Mouse (Mus musculus): ENCODE measurements at regions not wholly inside any gene's neighbourhood (a gene's known extent, or its start where the extent isn't known, plus 50 kb on each side); places are given as distances from the start of the nearest gene placed in this dataset.
A peak's percentile ranks its signal among the peaks of the same experiment; 100 is the strongest.

DNA sequence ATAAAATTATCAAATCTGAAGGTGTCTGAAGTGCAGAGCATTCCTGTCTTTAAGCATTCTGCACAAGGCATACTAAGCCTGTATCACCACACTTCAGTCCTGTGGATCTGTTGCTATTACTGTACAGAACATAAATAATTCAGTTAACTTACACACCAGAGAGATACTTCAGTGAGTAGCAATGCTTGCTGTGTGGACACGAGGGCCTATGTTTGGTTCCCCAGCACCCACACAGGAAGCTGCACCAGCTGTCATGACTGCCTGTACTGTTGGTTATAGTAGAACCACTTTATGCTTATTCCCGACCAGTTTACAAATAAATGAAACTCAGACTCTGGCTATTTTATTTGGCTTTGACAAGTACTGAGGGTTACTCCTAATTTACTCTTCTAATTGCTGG is 271.7 kb downstream of the Slc30a10 start:
- no peak for DNase-seq (ENCODE audit: low read depth)

DNA sequence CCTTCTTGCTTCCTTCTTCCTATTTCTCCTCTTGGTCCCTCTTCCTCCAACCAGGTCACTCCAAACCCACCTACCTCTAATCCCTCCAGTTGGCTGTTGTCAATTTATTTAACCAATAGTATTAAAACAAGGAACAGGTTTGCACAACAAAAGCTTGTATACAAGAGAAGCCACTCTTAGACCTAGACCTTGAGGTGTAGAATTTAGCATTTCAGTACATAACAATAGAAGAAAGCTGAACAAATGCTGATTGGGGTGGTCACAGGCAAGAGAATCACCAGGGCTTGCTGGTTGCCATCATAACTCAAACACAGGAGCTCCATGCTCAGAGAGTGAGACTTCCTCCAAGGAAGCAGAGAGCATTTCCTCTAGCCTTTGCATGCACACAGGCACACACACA is 272.2 kb downstream of the Slc30a10 start:
- DNase-seq (ENCODE audit: low read depth): no peak

DNA sequence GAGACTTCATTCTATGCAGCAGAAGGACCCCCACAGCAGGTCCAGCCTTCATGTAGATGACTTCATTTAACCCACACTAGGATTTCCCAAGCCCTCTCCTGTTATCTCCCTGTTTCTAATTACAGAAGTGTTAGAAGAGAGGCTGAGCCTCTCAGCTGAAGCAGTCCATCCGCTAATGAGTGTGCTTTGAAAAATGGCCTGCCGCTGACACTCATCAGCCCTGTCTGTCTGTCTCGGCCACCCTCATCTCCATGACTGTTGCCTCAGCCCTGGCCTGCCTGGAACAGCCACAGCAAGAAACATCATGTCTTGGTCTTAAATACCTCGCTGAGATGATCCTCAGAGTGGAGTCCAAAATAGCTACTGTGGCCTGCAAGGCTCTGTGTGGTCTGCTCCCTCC is 273.1 kb downstream of the Slc30a10 start:
- no peak for DNase-seq (ENCODE audit: low read depth)

DNA sequence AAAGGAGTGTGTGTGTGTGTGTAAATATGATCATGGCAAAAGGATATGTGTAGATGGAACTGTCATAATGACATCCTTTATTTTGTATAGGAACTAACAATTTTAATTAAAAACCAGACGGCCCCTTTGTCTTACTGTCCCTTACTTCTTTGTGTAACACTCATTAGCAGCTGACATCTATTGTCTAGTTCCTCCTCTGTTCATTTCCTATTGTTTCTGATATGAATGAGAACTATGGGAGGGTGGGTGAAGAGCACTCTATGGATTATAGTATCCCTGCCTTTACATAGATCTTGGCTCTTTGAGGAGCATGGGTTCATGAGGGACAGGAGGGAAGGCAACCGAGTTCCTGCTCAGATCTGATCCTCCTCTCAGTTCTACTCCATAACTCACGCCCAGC is 273.8 kb downstream of the Slc30a10 start:
- DNase-seq (ENCODE audit: low read depth): no peak

DNA sequence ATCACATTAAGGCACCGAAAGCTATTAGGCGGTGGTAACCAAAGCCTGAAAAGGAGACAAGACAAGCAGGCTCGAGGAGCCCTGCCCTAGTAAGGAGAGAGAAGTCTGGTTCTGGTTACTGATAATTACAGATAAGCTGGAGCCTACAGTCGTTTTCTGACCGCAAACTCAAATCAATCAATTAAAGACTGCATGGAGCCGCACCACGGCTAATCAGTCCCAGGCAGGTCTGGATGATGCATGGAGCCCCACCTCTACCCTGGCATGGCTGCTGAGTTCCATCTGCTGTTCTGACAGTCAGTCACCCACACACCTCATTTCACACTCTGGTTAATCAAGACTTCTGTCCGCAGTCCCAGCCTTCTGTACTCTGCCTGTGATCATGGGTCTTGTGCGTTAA is 276.4 kb downstream of the Slc30a10 start:
- no peak for DNase-seq (ENCODE audit: low read depth)

DNA sequence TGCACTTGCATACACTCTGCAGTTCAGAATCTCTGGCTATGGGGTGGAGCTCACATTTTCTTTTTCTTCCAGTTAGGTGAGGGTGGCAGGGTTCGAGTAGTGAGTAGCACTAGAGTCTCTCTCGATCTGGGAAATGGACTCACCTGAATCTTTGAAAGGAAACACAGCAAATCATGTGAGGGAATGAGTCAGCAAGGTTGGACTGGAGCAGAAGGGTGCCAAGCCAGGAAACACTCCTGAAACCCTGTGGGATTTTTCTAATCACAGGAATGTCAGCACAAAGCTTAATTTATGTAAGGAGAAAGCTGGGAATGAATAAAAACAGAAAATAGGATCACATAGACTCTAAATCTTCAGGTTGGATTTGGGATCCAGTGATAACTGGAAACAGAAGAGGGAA is 282.1 kb downstream of the Slc30a10 start:
- DNase-seq (ENCODE audit: low read depth): no peak

DNA sequence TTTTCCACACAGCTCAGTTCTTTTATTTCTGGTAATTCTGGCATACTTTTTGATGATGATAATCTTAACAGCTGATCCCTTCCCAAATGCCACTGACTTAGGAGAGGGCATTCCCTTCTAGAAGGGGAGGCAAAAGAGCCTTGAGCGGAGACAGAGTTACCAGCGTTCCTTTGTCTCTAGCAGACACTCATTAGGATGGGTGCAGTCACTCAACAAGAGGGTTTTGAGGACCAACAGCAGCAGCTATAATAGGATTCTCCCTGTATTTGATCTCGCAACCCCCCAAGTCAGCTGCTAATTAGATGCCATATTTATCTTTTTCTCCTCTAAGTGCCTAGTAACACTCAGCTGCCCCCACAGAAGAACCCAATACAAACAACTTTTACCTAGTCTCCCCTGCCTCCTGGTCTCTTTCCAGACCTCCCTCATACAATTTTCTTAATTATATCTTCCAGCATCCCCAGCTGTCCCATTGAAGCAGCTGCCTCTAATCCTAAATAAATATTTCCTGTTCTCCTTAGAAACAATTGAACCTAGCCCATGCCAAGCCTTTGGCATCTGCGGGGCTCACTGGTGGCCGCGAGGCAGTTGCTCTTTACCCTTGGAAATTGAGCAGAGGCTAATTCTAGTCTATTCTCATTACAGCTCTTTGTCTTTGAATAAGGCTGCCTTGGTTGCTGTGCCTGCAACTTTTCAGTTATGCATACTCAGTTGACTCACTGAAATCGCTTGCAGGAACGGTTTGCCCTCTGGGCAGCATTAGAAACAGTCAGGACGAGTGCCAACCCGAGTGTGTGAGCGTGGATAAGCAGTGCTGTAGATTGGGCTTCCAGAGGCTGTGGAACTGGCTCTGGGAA is 286.6 kb downstream of the Slc30a10 start:
- DNase-seq (ENCODE audit: low read depth): peak; percentile 41

DNA sequence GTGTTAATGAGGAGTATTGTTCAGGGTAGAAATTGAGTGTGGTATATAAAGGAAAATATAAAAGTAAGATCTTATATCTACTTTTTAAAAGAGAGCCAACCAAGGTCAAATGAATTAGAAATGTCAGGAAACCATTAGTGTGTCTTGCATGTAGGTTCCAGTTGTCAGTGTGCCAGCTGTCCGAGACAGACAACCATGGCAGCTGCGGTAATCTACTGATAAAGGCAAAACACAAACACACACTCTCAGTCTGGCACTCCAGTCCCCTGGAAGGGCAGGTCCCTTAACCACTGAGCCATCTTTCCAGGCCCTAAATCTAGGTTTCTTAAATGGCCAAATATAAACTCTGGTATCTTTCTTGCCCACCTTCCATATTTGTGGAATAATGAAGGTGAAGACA is 294.6 kb downstream of the Slc30a10 start:
- no peak for DNase-seq (ENCODE audit: low read depth)

DNA sequence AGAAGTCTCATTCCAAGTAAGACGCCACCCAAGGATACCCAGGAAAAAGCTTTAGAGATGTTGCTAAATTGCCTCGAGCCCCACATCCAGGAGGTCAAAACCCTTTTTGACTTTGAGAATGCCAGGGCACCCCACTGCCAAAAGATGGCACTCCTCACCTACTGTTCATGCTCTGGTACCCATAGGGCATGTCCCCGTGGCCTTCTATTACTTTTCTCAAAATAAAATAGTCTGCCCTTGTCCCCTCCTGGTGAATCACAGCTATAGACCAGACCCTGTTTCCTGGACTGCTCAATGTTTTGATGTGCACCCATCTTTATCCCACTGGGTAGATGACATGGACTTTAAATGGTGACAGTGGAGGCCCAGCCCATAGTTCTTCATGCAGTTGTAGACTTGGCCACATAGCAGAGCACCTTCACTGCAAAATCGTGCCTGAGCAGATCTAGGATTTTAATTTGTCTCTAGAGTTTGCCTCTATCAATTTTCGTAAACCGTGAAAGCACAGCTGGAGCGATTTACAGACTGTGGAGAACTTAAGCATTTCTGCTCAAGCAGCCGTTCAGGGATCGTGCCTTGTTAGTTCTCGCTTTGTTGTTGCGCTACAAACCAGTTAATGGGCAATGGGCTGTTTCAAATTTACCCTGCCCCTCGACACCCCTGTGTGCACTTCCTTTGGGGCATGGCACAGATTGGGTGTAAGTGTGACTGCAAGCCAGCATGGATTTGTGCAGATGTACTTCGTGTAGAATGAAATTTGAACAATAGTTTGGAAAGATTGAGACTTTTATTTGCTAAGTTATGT is 300.0 kb downstream of the Slc30a10 start:
- no peak for DNase-seq (ENCODE audit: low read depth)

DNA sequence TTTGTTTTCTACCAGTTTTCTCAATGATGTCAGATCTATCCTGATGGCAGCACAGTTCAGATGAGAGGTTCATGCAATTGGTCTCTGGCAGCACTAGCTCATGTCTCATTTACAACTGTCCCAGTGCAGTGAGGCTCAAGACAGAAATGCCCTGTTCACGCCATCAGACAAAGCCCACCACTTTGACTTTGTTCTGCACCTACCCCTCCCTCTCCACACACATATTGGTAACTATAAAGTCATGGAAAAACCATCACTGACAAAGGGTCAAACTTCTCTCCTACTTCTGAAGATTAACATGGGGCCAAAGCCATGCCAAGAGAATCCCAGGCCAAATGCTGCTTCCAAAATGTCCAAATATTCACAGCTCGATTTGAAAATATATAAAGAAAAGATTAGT is 302.7 kb downstream of the Slc30a10 start:
- DNase-seq (ENCODE audit: low read depth): no peak

DNA sequence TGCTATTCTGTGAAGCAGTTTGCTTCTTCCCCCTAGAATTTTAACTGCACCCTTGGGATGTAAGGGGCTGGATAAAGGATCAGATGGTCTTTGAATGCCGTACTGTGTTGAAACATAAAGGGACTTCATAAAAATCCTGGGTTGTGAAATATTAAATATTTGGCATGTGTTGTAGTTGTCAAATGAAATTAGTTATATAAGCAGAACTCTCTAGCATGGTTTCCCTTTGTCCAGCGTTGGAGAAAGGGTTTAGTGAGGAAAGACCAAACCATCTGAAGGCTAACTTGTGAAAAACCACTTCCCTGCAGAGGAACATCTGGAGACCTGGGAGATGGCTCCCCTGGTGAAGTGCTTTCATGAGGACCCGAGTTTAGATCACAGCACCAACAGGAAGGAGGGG is 319.6 kb downstream of the Slc30a10 start:
- peak; percentile 51 for DNase-seq (ENCODE audit: low read depth)

DNA sequence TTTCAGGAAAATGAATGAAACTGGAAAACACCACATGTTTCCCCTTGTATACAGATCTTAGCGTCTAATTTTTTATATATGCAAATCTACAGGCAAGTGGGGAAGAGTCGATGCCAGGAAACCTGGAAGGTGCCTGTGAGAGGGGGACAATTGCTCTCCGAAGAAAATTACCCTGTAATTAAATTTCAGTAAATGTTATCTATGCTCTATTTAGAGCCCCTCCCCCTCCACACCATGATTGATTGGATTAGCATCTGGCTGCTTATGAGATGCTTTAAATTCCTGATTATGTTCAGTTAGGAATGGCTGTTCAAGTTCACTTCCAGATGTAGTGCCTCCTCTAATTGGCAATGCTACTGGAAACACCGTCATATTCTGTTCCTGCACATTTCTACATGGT is 325.0 kb downstream of the Slc30a10 start:
- DNase-seq (ENCODE audit: low read depth): no peak

DNA sequence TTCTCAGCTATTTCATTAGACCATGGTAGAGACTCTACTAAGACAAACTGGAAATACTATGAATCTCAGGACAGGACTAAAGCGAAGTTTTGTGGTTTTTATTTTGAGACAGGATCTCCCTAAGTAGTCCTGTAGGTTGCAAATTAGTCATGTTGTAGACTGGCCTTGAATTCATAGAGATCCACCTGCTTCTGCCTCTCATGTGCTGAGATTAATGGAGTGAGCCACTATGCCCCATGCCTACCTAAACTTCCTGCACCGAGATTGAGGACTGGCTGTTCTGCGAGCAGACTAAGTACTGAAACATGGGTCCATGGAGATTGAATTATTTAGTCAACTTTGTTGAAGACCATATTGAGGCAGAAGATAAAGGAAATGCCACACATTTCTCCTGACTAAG is 315.0 kb downstream of the Lyplal1 start:
- no peak for DNase-seq (ENCODE audit: low read depth)

DNA sequence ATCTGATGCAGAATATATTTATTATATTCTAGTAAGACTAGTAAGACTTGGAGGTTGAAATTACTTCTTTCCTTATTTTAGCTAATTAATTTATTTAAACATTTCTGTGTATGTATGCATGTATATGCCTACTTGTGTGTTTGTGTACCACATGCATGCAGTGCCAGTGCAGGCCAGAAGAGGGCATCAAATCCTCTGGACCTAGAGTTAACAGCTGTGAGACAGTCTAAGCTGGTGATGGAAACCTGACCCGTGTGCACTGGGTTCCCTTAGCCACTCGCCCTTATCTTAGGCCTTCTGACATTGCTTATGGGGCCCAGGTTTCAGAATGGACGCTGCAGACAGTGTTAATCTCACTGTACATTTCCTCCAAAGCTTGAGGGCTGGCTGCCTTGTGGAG is 302.2 kb downstream of the Lyplal1 start:
- DNase-seq (ENCODE audit: low read depth): no peak

DNA sequence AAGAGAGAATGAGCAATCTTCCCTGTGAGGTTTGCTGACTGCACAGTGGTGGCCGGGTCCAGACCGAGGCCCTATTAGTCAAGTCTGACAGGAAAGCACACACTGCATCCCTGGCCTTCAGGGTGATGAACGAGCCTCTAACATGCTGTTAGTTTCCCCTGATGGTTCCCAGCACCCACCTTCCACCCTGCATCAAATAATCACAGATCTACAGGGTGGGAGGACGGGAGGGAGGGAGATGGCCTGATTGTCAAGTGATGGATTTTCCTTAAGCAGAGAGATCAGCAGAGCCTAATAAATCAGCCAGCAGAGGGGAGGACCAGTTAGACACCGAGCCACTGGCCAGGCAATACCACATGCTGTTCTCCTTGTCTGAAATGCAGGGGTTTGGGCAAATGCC is 298.1 kb downstream of the Lyplal1 start:
- no peak for DNase-seq (ENCODE audit: low read depth)

DNA sequence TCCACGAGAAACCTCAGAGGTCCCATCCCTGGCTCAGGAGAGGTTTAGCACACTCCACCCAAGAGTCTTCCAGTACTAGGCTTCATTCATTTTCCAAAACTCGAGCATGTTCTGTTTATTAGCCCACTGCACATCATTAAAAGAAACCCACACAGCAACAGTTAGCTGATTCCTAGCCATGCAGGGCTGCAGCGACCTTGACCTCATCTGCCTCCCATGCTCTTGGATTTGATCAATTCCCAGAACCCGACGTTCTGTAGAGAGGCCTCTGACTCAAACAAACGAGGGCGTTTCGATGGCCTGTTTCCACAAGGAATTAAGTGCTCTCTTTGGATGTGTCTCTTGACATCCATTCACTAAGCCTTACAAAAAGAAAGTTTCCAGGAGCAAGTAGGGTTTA is 294.9 kb downstream of the Lyplal1 start:
- no peak for DNase-seq (ENCODE audit: low read depth)

DNA sequence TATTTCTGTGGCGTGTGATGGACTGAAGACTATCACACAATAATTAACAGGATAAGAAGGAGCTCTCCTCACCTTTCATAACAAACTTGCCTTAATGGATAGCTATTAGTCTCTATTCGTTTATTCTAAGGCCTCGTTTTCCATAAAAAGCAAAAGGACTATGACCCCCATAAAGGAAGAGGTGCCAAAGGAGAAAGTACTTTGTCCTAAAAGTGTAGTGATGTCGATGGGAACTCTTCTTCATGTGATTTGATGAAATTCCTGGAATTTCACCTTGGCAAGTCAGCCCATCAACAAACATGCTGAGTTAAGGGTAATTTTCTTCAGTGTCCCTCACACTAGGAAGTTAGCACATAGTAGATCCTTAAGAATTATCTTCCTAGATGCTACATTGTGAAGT is 293.9 kb downstream of the Lyplal1 start:
- DNase-seq (ENCODE audit: low read depth): no peak

DNA sequence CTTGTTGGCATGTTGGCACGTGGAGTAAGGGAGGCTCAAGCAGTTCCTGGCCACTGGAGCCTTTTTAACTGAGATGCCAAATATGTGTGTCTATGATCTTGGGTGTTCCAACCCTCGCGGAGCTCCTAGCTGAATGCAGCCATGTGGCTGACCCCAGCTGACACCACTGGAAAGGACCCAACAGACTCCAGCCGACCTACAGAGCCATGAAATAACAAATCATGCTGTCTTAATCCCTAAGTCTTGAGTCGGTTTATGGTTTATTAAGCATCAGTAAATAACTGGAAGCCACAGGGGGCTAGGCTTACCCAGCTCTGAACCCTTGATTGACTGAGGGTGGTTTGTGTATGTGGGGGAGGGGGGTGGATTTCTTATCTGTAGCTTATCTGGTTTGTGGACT is 293.2 kb downstream of the Lyplal1 start:
- DNase-seq (ENCODE audit: low read depth): no peak

DNA sequence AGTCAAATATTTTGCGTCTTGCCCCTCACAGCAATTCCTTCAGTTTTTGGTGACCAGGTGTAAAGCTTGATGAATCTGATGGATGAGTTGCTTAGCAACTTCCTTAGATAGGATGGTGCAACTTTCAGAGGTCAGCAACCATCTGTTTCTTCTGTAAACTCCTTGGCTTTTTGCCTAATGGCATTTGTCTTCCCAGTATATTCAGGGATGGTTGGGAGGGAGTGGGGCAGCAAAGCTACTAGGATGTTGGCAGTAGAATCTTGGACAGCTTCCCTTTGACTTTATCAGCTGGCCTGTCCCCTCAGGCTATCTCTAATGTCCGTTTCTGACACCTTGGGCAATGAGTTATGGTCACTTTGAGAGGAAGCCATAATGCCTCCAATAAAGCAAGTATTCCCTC is 289.1 kb downstream of the Lyplal1 start:
- no peak for DNase-seq (ENCODE audit: low read depth)

DNA sequence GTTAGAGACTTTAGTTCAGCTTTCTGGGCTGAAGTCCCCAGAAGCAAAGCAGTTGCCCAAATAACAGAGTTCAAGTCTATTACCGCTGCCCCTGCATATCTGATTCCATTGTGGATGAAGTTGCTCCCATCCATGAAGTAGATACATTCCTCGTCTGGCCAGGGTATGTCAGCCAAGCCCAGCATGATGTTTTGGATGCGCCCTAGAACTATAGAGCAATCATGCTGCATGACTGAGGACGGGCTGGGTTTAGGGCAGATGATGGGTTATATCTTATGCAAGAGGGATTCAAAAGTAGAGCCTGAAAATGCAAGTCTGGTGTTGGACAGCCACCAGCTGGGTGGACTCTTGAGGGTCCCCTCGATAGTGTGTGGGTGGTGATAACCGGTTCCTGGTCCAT is 288.6 kb downstream of the Lyplal1 start:
- DNase-seq (ENCODE audit: low read depth): no peak

DNA sequence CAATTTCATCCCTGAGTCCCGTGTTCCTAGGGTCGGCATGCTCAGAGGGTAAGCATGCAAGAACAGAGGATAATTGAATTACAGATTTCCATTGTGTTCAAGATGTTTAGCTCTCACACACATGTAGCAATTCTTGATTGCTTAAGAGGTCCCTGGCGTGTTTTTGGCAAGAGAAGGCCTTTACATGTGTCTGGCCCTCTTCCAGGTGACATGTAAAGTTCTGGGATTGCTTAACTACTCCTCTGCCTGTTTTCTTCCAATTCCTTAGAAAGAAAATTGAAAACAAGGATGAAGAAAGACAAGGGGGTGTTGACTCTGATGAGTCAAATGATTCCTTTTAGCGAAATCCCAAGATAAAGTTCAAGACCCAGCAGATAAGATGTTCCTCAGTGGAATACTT is 285.1 kb downstream of the Lyplal1 start:
- DNase-seq (ENCODE audit: low read depth): no peak

DNA sequence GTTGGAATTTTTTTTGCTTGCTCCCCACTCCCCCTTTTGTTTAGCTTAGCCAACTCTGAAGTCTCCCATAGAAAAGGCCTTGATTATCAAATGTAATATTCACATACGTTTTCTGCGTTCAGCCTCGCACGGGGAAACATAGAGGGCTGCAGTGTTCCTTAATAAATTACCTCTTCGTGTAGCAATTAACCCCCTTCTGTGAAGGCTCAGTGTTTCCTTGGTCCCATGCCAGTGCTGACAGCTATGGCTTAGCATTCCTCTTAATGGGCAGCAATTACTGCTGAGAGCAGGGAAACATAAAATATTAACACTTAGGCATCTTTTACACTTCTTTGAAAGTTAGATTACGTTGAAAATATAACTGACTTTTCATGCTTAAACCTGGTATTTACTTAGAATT is 282.9 kb downstream of the Lyplal1 start:
- no peak for DNase-seq (ENCODE audit: low read depth)

DNA sequence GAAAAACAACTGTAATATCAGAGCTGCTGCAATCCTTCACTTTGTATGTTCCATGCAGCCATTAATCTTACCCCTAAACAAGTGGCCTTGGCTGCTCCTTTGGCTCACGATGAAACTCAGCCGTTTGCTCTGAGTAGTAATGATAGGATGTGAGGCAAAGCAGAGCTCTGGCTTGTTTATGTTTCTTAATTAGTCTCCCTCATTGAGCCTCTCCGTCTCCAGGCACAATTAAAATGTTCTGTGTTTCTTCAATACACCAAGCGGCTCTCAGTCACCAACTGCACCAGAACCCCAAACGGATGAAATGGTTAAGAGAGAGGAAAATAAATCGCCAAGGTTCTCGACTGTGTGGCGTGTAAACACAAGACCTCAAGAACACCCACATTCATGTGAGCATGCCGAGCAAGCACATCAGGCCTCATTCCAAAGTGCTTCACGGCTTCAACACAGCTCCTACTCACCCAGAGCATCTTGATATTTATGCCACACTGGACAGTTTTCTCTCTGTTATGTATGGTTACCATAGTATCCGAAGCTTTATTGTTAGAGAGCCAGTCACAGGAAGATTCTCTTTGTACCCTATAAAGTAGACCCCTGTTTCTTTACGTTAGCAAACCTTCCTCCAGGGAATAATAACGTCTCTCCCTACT is 280.4 kb downstream of the Lyplal1 start:
- no peak for DNase-seq (ENCODE audit: low read depth)
